Mouse (Mus musculus) olfactory bulb, adult 2 months (tissue): ENCODE measurements around the gene Pqlc3. TPM values are rescaled to one million over a fixed set of nuclear protein-coding genes. Genes with fewer than 3 reads are reported as not detected.
"Not testable (repeated sequence)": the region's sequence is repeated elsewhere in the genome, so short reads cannot be mapped to it uniquely, and the experiment has no call there.

Experiments used
- H3K27ac ChIP-seq: fragments of 200-500 bp; 2 replicates; pipeline ENCODE4 v1.5.1; 2012; ENCODE audit warnings: low read depth, low read length; ENCODE audit not compliant: insufficient read depth
- H3K4me1 ChIP-seq: fragments of 200-500 bp; 2 replicates; pipeline ENCODE4 v1.6.1; 2012; ENCODE audit warnings: low read length; ENCODE audit not compliant: control insufficient read depth, insufficient read depth
- H3K4me3 ChIP-seq: fragments of 200-500 bp; 2 replicates; pipeline ENCODE4 v1.5.1; 2012; ENCODE audit warnings: mild to moderate bottlenecking, low read depth, low read length, moderate library complexity; ENCODE audit not compliant: insufficient read depth
- CTCF ChIP-seq: fragments of 200-500 bp; IDR thresholded peaks from 2 replicates; pipeline ENCODE4 v1.5.1; 2012; ENCODE audit warnings: low read depth, mild to moderate bottlenecking, low read length, moderate library complexity; ENCODE audit not compliant: insufficient read depth
- POLR2A ChIP-seq: fragments of 200-500 bp; IDR thresholded peaks from 2 replicates; pipeline ENCODE4 v1.6.1; 2012; ENCODE audit warnings: mild to moderate bottlenecking, low read depth, low read length, moderate library complexity; ENCODE audit not compliant: insufficient read depth
- WGBS: fragments of 180-500 bp; shearing (Covaris S2); methylation state at CpG from one replicate; pipeline ENCODE4 v1.1.7; 2018; 5-methylcytosine and 5-hydroxymethylcytosine counted together
- polyA plus RNA-seq: library from polyadenylated mRNA; stranded (reverse); fragments of >200 nt; gene quantifications from 2 replicates; pipeline ENCODE4 v1.2.4, GENCODE M21; 2012; ENCODE audit warnings: low replicate concordance; ENCODE audit not compliant: missing spikeins, insufficient read depth, insufficient read length

The Pqlc3 gene
- polyA plus RNA-seq, 1 experiment, result not detected

- H3K4me3 ChIP-seq, result no peak overlapping the region
- no peak overlapping the region for H3K27ac ChIP-seq
- TF ChIP-seq CTCF (no peak), POLR2A (no peak)
- 69% methylated on average over 2 of the region's 2 CpGs for WGBS
- H3K4me1 ChIP-seq, result peaks cover 21% of the 10 kb centered on the region
Measured at GRCm38 (mm10) chr12:17035128-17035527, 34.9 kb upstream of the Pqlc3 start.

DNA sequence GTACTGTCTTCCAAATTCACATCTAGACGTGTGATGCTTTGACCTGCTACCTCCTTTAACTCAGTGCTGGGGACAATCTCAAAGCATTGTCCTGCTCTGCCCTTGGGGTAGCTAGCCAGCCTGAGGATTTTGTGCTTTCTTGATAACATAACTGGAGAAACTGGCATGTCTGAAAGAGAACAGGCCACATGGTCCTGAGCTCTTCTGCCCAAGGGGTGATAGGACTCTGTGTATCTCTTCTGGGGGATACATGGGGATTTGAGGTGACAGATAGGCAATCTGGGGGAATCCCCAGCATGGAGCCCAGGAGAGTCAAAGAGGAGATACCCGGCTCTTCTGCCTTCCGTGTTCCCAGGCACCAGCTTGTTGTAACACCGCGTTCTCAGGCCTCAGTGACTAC, 34.5 kb upstream of the Pqlc3 start:
- Histone ChIP-seq H3K4me3 (no peak overlapping the region), H3K27ac (no peak overlapping the region), H3K4me1 (peaks cover 21% of the 10 kb centered on the region)
- 85% methylated on average over 5 of the region's 5 CpGs for WGBS
- no peak for TF ChIP-seq POLR2A
- no peak for TF ChIP-seq CTCF

DNA sequence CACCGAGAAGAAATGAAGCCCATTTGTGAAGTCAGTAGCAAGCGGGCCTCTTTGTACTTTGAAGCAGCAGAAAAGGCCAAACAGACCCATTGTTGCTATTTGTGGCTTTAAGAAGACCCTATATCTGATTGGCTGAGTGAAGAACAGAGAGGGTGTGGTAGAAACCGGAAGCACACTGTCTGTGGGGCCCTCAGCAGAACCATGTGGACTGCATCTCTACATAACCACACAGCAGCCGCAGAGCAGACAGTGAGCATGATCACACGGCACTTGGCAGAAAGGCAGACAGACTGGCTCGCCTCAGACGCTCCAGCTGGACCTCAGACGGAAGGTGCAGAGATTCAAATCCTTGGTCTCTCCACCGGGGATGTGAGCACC, 33.2 kb upstream of the Pqlc3 start:
- 47% methylated on average over 9 of the region's 9 CpGs for WGBS
- TF ChIP-seq CTCF, result no peak
- no peak for TF ChIP-seq POLR2A
- no peak overlapping the region for H3K4me3 ChIP-seq
- peaks cover 21% of the 10 kb centered on the region for H3K4me1 ChIP-seq
- H3K27ac ChIP-seq, result peak overlapping the region; percentile 39

DNA sequence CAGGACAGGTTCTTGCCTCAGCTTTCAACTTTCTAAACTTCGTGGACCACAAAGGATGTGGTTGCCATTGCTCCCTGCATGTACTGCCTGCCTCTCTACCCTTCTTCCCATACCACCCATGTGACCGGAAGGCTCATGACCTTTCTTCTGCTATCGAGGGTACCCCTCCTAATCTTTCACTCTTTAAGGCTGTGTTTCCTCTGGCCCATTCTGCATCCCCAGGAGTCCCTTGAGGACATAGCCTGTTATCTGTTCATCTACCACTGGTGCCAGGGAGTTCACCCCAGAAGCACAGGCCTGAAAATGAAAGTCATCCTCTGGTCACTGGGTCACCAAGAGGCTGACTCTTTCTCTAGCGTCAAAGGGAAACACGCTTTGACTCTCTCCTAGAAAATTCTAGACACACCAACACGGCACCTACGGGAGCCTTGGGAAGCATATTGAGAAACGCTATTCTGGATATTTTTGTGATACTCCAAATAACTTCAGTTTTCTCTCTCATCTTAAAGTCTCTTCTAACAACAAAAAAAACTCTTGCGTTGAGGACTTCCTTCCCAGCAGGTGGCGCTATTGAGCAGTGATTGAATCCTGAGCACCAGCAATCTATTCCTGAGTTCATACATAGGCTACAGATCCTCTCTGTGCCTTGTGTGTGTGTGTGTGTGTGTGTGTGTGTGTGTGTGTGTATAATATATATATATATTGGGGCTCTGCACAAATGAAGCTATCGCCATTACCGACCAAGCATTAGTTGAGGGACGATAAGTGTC, 32.7 kb upstream of the Pqlc3 start:
- H3K4me1 ChIP-seq, result peaks cover 21% of the 10 kb centered on the region
- H3K27ac ChIP-seq, result 0 out of 2 replicates have a peak overlapping the region, but pooled peaks have one; percentile 39
- whole genome bisulfite sequencing, result 35% methylated on average over 13 of the region's 13 CpGs
- no peak overlapping the region for H3K4me3 ChIP-seq
- no peak for TF ChIP-seq POLR2A
- TF ChIP-seq CTCF, result no peak

DNA sequence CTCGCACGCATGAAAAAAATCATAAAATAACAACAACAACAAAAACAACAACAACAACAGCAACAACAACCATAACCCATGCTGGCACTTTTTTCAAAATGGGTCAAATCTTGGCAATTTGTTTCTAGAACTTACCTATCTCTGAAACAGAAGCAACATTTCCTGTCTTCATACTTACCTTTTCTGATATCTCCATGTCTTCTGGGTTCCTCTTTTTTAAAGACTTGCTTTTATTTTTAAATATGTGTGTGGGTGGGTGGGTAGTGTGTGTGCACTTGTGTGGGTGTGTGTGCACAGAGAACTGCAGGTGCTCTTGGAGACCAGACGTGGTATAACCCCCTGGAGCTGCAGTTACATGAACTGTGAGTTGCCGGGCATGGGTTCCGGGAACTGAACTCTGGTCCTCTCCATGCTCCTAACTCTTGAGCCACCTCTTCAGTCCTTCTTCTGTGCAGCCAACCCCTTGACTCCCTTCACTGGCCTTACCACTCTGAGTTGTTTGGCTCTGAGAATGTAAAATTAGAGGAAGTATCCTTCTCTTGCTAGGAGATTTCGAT, 24.4 kb upstream of the Pqlc3 start:
- no peak for TF ChIP-seq CTCF
- no peak for TF ChIP-seq POLR2A
- 78% methylated on average over 6 of the region's 6 CpGs for WGBS
- peaks cover 4% of the 10 kb centered on the region; the same call in 1 of the 2 replicates for H3K4me1 ChIP-seq
- H3K27ac ChIP-seq, result no peak overlapping the region
- H3K4me3 ChIP-seq, result no peak overlapping the region

DNA sequence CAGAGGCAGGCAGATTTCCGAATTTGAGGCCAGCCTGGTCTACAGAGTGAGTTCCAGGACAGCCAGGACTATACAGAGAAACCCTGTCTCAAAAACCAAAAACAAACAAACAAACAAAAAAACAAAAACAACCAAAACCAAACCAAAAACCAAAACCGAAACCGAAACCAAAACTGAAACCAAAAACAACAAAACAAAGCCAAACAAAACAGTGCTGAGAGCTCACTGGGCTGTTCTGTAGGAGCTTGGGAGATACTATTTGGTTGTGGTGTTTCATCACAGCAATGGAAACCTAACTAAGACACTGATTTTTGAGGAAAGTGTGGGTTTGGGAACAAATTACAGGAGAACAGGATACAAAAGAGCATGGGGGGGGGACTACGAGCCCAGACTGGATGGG, 21.9 kb upstream of the Pqlc3 start:
- no peak overlapping the region for H3K27ac ChIP-seq
- H3K4me3 ChIP-seq, result no peak overlapping the region
- WGBS, result 90% methylated on average over 4 of the region's 4 CpGs
- no peak for TF ChIP-seq CTCF
- no peak for TF ChIP-seq POLR2A
- H3K4me1 ChIP-seq, result peaks cover 4% of the 10 kb centered on the region; the same call in 1 of the 2 replicates

DNA sequence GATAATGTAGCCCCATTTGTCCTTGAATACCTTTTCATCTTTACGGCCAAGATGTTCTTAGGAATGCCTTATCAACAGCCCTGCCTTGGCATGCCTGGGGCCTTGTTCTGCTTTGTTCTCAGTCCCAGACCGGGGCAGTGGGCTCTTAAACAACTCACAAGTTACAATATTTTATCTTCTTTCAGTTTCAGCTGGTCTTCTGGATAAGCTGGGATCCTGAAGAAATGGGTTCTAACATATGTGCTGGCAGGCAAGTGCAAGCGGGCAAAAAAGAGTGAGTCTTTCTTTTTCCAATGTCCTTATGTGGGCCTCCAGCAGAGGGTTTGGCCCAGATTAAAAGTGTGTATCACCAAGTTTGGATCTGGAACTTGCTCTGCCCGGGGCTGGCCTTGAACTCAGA, 20.9 kb upstream of the Pqlc3 start:
- 96% methylated on average over 4 of the region's 4 CpGs for WGBS
- H3K4me3 ChIP-seq, H3K27ac ChIP-seq: not testable (repeated sequence)

GRCm38 (mm10) chr12:17018468-17018867, 18.3 kb upstream of the Pqlc3 start:
- Histone ChIP-seq H3K4me3 (no peak overlapping the region), H3K4me1 (no peaks in the 10 kb centered on the region), H3K27ac (no peak overlapping the region)
- TF ChIP-seq POLR2A (no peak), CTCF (no peak)
- 36% methylated on average over 4 of the region's 4 CpGs for WGBS

More for the DNA sequence above, 20.9 kb upstream of the Pqlc3 start:
- not testable (repeated sequence) for H3K4me1 ChIP-seq

GRCm38 (mm10) chr12:17015711-17016110, 15.5 kb upstream of the Pqlc3 start:
- H3K4me3 ChIP-seq, result no peak overlapping the region
- TF ChIP-seq POLR2A, result no peak
- no peak for TF ChIP-seq CTCF
- peaks cover 5% of the 10 kb centered on the region; the same call in 1 of the 2 replicates for H3K4me1 ChIP-seq
- no peak overlapping the region for H3K27ac ChIP-seq
- 53% methylated on average over 2 of the region's 2 CpGs for WGBS
